Mouse (Mus musculus) erythroblast, embryonic 14.5 days (primary cell): ENCODE data around the gene Sbk1.

Experiments
- GATA1 ChIP-seq: IDR thresholded peaks from 2 replicates; pipeline ENCODE4 v1.6.1; 2012; ENCODE audit warnings: low read length, inconsistent platforms, mixed read lengths
- TAL1 ChIP-seq: IDR thresholded peaks from 3 replicates; pipeline ENCODE4 v1.6.1; 2012; ENCODE audit warnings: low read length, inconsistent platforms, mixed read lengths

GRCm38 (mm10) chr7:126288104-126288497 is 15.7 kb downstream of the Sbk1 start:
- no peak for TF ChIP-seq GATA1
- TF ChIP-seq TAL1, result no peak
